Mouse (Mus musculus) bone marrow, adult 2 months (tissue): ENCODE data around the gene Hdac10. TPM values are rescaled to one million over a fixed set of nuclear protein-coding genes. Genes with fewer than 3 reads are reported as not detected.

Experiments used
- H3K27ac ChIP-seq: fragments of 200-500 bp; 2 replicates; pipeline ENCODE4 v1.5.1; 2012; ENCODE audit warnings: low read depth, mild to moderate bottlenecking, control low read depth, inconsistent platforms, low read length; ENCODE audit not compliant: control insufficient read depth, poor library complexity, insufficient read depth
- H3K4me1 ChIP-seq: fragments of 200-500 bp; 2 replicates; pipeline ENCODE4 v1.6.1; 2011; ENCODE audit warnings: low read length; ENCODE audit not compliant: control insufficient read depth, insufficient read depth
- H3K4me3 ChIP-seq: fragments of 200-500 bp; replicated peaks from 2 replicates; pipeline ENCODE3; 2011; ENCODE audit warnings: mild to moderate bottlenecking, low read depth, low read length, control low read depth; ENCODE audit not compliant: control insufficient read depth
- CTCF ChIP-seq: fragments of 200-500 bp; IDR thresholded peaks from 2 replicates; pipeline ENCODE4 v1.5.1; 2011; ENCODE audit warnings: low read length, control low read depth; ENCODE audit not compliant: control insufficient read depth, insufficient read depth
- POLR2A ChIP-seq: fragments of 200-500 bp; IDR thresholded peaks from 2 replicates; pipeline ENCODE4 v1.6.1; 2011; ENCODE audit warnings: low read depth, mild to moderate bottlenecking, control low read depth, low read length, borderline replicate concordance; ENCODE audit not compliant: control insufficient read depth
- WGBS: fragments of 180-500 bp; shearing (Covaris S2); methylation state at CpG from one replicate; pipeline ENCODE4 v1.1.7; 2018; 5-methylcytosine and 5-hydroxymethylcytosine counted together
- polyA plus RNA-seq: library from polyadenylated mRNA; stranded (reverse); fragments of >200 nt; gene quantifications from 2 replicates; pipeline ENCODE4 v1.2.4, GENCODE M21; 2011; ENCODE audit warnings: low replicate concordance; ENCODE audit not compliant: missing spikeins, insufficient read depth, insufficient read length

Gene Hdac10
- polyA plus RNA-seq, 1 experiment, result 24.3 TPM

DNA sequence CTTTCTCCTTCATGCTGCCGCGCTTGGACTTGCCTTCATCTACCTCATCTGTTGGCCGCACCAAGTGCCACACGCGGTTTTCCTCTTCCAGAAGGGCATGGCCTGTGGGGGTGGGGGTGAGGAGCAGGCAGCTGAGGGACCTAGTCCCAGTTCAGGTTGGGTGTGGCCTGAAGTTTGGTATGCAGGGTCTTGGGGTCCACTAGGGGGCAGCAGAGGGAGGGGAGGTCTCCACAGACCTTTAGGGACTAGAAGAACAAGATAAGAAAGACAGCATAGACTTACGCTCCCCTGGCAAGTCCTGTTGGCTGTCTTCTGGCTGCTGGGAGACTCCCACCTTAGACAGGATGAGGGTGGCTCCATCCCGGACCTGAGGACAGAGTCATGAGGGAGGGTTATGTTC is 29.5 kb upstream of the Hdac10 start:
- H3K4me1 ChIP-seq, result no peaks in the 10 kb centered on the region
- TF ChIP-seq CTCF (peak; percentile 81), POLR2A (no peak)
- WGBS, result 57% methylated on average over 7 of the region's 7 CpGs
- no peak overlapping the region for H3K27ac ChIP-seq
- H3K4me3 ChIP-seq, result no peak overlapping the region

GRCm38 (mm10) chr15:89152312-89152711 is 23.8 kb upstream of the Hdac10 start:
- no peak for TF ChIP-seq POLR2A
- no peak for TF ChIP-seq CTCF
- no peaks in the 10 kb centered on the region for H3K4me1 ChIP-seq
- no peak overlapping the region for H3K4me3 ChIP-seq
- no peak overlapping the region for H3K27ac ChIP-seq

DNA sequence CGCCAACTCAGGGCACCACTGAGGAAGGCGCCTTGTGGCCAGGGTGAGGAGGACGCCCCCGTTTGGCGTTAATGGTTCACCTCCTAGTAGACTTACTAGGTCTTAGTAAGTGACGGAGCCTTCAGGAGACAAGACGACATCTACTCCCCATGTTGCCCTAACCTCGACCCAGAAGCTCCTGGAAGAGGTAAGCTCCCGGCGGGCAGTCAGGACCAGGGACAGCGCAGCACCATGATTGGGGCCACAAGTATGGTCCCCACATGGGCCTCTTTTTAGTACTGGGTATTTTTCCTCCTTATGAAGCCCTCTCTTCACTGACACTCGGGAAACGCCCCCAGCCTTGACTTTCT is 21.5 kb upstream of the Hdac10 start:
- no peaks in the 10 kb centered on the region; the same call in 1 of the 2 replicates for H3K4me1 ChIP-seq
- TF ChIP-seq CTCF, result no peak
- no peak for TF ChIP-seq POLR2A
- WGBS, result 13% methylated on average over 13 of the region's 13 CpGs
- H3K27ac ChIP-seq, result no peak overlapping the region
- no peak overlapping the region for H3K4me3 ChIP-seq

GRCm38 (mm10) chr15:89149271-89150040 is 21.0 kb upstream of the Hdac10 start, which contains the start of gene Mapk11:
Mapk11 (minus strand) TSS chr15:89149628.
- Histone ChIP-seq H3K27ac (peak within 1 kb of the TSS; percentile 36; the same call in 1 of the 2 replicates), H3K4me3 (peak within 1 kb of the TSS; percentile 46), H3K4me1 (peaks cover 1% of the 10 kb centered on the region; the same call in 1 of the 2 replicates)
- TF ChIP-seq POLR2A, result no peak
- TF ChIP-seq CTCF, result no peak
- WGBS, result 1% methylated on average over 61 of the region's 61 CpGs

DNA sequence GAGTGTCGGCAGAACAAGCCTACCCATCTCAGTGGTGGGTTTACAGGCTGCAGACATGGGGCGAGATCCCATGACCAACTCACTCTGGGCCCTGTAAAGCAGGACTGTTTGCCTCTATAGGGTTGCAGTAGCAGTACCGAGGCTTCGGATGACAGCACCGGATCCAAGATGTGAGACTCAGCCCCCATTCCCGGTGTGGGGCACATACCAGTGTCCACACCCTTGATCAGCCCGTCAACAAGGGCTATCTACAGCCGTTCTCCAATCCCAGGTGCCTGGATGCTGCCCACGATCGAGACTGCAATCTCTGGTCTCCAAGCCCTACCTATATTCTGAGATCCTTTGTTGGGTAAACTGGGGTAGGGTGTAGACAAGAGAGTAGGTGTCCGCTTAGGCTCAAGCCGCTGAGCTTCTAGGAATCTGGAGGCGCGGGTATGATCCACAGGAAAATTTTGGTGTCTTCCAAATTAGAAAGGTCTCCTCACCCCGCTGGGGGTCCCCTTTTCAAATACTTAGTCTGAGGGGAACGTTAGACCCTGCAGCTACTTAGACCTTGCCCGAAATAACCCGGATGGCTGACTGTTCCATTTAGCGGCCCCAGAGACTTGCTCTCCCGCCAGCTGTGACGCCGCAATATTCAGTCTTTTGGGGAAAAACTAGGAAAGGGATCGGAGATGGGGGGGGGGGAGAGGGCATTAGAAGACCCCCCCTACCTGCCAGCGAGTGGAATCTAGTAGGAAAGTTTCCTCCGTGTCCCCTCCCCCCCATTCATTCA is 20.2 kb upstream of the Hdac10 start:
- WGBS, result 12% methylated on average over 25 of the region's 25 CpGs
- TF ChIP-seq CTCF (no peak), POLR2A (no peak)
- peak overlapping the region; percentile 46 for H3K4me3 ChIP-seq
- peaks cover 1% of the 10 kb centered on the region; the same call in 1 of the 2 replicates for H3K4me1 ChIP-seq
- no peak overlapping the region for H3K27ac ChIP-seq

DNA sequence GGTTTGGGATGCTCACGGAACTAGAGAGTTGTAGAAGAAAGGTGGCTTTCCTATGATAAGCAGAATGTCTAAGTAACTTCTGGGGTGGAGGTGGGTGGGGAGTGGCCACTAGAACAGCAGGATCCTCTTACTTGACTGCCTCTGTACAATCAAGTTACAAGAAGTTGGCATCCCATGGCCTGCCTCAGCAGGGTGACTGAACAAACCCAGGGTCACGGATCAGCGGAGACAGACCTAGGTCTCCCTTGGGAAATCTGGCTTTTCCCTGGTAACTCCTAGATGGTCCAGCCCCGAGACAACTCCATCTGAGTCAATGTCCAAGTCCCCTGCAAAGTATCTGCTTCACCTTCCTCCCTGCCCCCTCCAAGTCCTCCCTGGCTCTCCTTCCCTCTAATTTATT is 19.4 kb upstream of the Hdac10 start:
- Histone ChIP-seq H3K27ac (no peak overlapping the region), H3K4me3 (no peak overlapping the region), H3K4me1 (peaks cover 1% of the 10 kb centered on the region; the same call in 1 of the 2 replicates)
- no peak for TF ChIP-seq CTCF
- WGBS, result 61% methylated on average over 4 of the region's 4 CpGs

DNA sequence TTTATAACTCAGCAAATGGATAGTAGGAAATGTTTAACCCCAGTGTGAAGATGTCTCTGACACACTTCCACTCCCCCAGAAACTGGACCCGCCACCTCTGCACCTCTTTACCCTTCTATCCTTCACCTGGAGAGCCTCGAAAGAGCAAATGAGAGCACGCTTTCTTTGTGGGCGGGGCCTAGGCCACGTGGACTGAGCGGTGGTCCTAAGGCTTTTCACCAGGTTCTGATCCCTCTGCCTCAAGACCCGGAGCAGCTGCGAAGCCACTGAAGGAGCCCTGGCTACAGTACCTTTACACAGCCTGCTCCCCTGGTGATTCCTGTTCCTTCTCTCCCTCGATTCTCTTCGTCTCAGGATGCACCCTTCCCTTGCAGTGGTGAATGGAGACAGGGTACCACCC is 19.0 kb upstream of the Hdac10 start:
- no peak for TF ChIP-seq CTCF
- no peak for TF ChIP-seq POLR2A
- H3K27ac ChIP-seq, result no peak overlapping the region
- WGBS, result 23% methylated on average over 10 of the region's 10 CpGs
- no peak overlapping the region for H3K4me3 ChIP-seq
- H3K4me1 ChIP-seq, result peaks cover 1% of the 10 kb centered on the region; the same call in 1 of the 2 replicates

GRCm38 (mm10) chr15:89147024-89147423 is 18.5 kb upstream of the Hdac10 start:
- peaks cover 1% of the 10 kb centered on the region; the same call in 1 of the 2 replicates for H3K4me1 ChIP-seq
- H3K4me3 ChIP-seq, result no peak overlapping the region
- 1% methylated on average over 16 of the region's 16 CpGs for WGBS
- no peak for TF ChIP-seq CTCF
- no peak for TF ChIP-seq POLR2A
- H3K27ac ChIP-seq, result peak overlapping the region; percentile 12; the same call in 1 of the 2 replicates

- peak overlapping the region; percentile 12; the same call in 1 of the 2 replicates for H3K27ac ChIP-seq
- WGBS, result 4% methylated on average over 27 of the region's 27 CpGs
- no peak for TF ChIP-seq POLR2A
- no peak for TF ChIP-seq CTCF
- peaks cover 1% of the 10 kb centered on the region; the same call in 1 of the 2 replicates for H3K4me1 ChIP-seq
- H3K4me3 ChIP-seq, result peak overlapping the region; percentile 41
These were observed 18.0 kb upstream of the Hdac10 start for GRCm38 (mm10) chr15:89146537-89146936.
